8 mouse cellular contexts compared by ENCODE assay signal in genomic region chr17:12265969-12266925, GRCm38 (mm10). TPM values are rescaled to one million over a fixed set of nuclear protein-coding genes. Genes with fewer than 3 reads are reported as not detected.
DNase-seq lines count a peak whose midpoint lies in the region; ATAC-seq and TF ChIP-seq lines count a peak whose summit lies in the region.

No protein-coding gene starts in this region.

- no peak for TF ChIP-seq POLR2A in cortical plate, adult 2 months (IDR thresholded peaks at IDR 0.05; ENCODE audit: extremely low read depth, insufficient read depth, low read length)

- 0 out of 2 replicates have a peak overlapping the region, but pooled peaks have one; percentile 3 for H3K4me3 ChIP-seq in E14TG2a.4 (replicated peaks; ENCODE audit: low read length)
- no peak overlapping the region for H3K4me3 ChIP-seq in cortical plate, adult 2 months (ENCODE audit: insufficient read depth, low read length)
- H3K4me3 ChIP-seq in intestine, embryonic 15.5 days (replicated peaks), result no peak overlapping the region

- peaks cover 52% of the 10 kb centered on the region for H3K36me3 ChIP-seq in E14TG2a.4 (ENCODE audit: insufficient read depth, low read length)
- H3K36me3 ChIP-seq in intestine, embryonic 15.5 days, result peaks cover 9% of the 10 kb centered on the region
- H3K36me3 ChIP-seq in splenic B cell, adult 2 months (ENCODE audit: control insufficient read depth, insufficient read depth, low read length, poor library complexity, severe bottlenecking), result peaks cover 4% of the 10 kb centered on the region

- peak; percentile 50 for DNase-seq in gastrocnemius, postnatal 10 days
- DNase-seq in left cerebral cortex, adult 8-10 months (ENCODE audit: low spot score in 2 of 2), result peak; percentile 32 to 55
- DNase-seq in splenic B cell, adult 2 months (ENCODE audit: low read depth, low spot score), result peak; percentile 14
- no peak for DNase-seq in thymus, adult 18-20 months

- WGBS in intestine, embryonic 15.5 days, result 62% methylated on average over 21 of the region's 21 CpGs

- no peak overlapping the region for H3K27ac ChIP-seq in cortical plate, adult 2 months (ENCODE audit: insufficient read depth, low read length)
- H3K27ac ChIP-seq in intestine, embryonic 15.5 days, result no peak overlapping the region; the same call in 1 of the 2 replicates

- H3K4me1 ChIP-seq in E14TG2a.4 (replicated peaks; ENCODE audit: low read depth, low read length), result peaks cover 44% of the 10 kb centered on the region
- peaks cover 4% of the 10 kb centered on the region for H3K4me1 ChIP-seq in cortical plate, adult 2 months (ENCODE audit: control insufficient read depth, insufficient read depth, low read length)
- peaks cover 9% of the 10 kb centered on the region for H3K4me1 ChIP-seq in intestine, embryonic 15.5 days (replicated peaks)

- H3K27me3 ChIP-seq in E14TG2a.4 (ENCODE audit: insufficient read depth, low read length), result no peaks in the 10 kb centered on the region
- H3K27me3 ChIP-seq in intestine, embryonic 15.5 days (replicated peaks), result no peaks in the 10 kb centered on the region
- H3K27me3 ChIP-seq in splenic B cell, adult 2 months (ENCODE audit: control insufficient read depth, insufficient read depth, low read length, poor library complexity, severe bottlenecking), result no peaks in the 10 kb centered on the region

- ATAC-seq in intestine, embryonic 15.5 days, result peak; percentile 74
- peak; percentile 62 for ATAC-seq in megakaryocyte progenitor cell, adult 5-6 weeks (replicated peaks; ENCODE audit: poor library complexity)

- H3K4me2 ChIP-seq in intestine, embryonic 15.5 days (replicated peaks), result no peak overlapping the region

- no peaks in the 10 kb centered on the region for H3K9me3 ChIP-seq in E14TG2a.4 (ENCODE audit: low read length)
- H3K9me3 ChIP-seq in intestine, embryonic 15.5 days, result no peaks in the 10 kb centered on the region

- TF ChIP-seq CTCF in E14TG2a.4 (conservative IDR thresholded peaks at IDR 0.05; ENCODE audit: low read length), result no peak; the same call in 1 of the 2 replicates
- TF ChIP-seq CTCF in cortical plate, adult 2 months (IDR thresholded peaks at IDR 0.05; ENCODE audit: extremely low read depth, insufficient read depth, low read length), result peak; percentile 43

- H3K9ac ChIP-seq in intestine, embryonic 15.5 days, result no peak overlapping the region

RNA-seq across cellular contexts. Expression of gene Map3k4, which starts 52.3 kb away (rescaled TPM):
- polyA plus RNA-seq in cortical plate, adult 2 months (2012; rRNA removed), result 25.4 and 28.1 TPM in 2 replicates
- total RNA-seq in gastrocnemius, postnatal 10 days (2021), result 10 to 100 TPM; 21.8 to 26.6 TPM
- 33.0 and 43.9 TPM in 2 replicates for polyA plus RNA-seq in intestine, embryonic 15.5 days (2015; fragmentation: Nextera tagmentation; extraction: Ambion mirVana)
- total RNA-seq in left cerebral cortex, adult 8-10 months (2022), result 10 to 100 TPM; 45.7 to 57.2 (median 49.1) TPM
- total RNA-seq in megakaryocyte progenitor cell, adult 5-6 weeks (2015), result 11.3 and 17.1 TPM in 2 replicates
- 20.1 and 25.1 TPM in 2 replicates for total RNA-seq in megakaryocyte progenitor cell, adult 5-6 weeks (2017)

Comparison
In these comparisons a context has a peak if more than half of its experiments do, and no peak if none do; other contexts are left out.
1. DNase-seq: peak in gastrocnemius, postnatal 10 days (single experiment), left cerebral cortex, adult 8-10 months (2 of 2) and splenic B cell, adult 2 months (single experiment); none in thymus, adult 18-20 months (0 of 2).